Mouse (Mus musculus) pancreas, adult 10 weeks (tissue): Measurements from ENCODE around the gene Tfcp2l1. TPM values are rescaled to one million over a fixed set of nuclear protein-coding genes. Genes with fewer than 3 reads are reported as not detected.

Experiments
- polyA plus RNA-seq: library from polyadenylated mRNA; stranded (reverse); fragments of 350-450 nt; fragmentation: Illumina TruSeq; extraction: RNeasy Lipid Tissue Mini Kit (QIAGEN cat#74804); gene quantifications from one replicate; pipeline ENCODE4 v1.2.3, GENCODE M21; 2015; ENCODE audit warnings: low read depth, low replicate concordance; ENCODE audit not compliant: insufficient read depth

The Tfcp2l1 gene
- polyA plus RNA-seq = 0.52 TPM

DNA sequence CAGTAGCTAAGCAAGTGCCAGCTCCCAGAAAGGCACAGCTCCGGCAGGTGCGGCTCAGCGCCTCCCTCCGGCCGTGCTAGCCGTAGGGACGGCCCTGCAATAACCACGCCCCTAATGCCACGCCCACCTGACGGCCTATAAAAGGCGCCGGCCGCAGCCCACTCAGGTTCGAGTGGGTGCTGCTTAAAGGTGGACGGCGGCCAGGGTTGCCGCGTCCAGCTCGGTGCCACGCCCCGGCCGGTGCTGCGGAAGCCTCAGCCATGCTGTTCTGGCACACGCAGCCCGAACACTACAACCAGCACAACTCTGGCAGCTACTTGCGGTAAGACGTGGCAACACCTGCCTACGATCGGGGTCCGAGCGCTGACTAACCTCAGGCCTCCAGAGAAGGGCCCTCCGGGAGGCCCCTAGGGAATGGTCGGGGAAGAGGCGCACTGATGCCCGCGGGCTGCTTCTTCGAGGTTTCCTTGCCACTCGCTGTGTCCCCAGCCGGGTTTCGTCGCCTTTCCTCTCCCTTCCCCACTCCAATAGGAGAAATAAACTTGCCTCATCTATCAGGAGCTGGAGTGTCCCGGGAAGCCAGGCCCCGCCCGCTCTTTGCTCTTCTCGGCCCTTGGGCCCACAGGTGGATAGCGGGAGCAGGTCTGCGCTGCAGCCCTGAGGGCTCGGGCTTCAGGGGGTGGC lies at the start of gene Tfcp2l1:
TSS of gene Tfcp2l1 (plus strand) at position 165 of the 684 bp plus-strand sequence.

Other genes with a start within 250 kb of the Tfcp2l1 start
- gene Clasp1, start 238.9 kb upstream of the Tfcp2l1 start, polyA plus RNA-seq = 4.4 TPM